Mouse (Mus musculus): ENCODE results near the gene 1700057G04Rik. TPM values are rescaled to one million over a fixed set of nuclear protein-coding genes. Genes with fewer than 3 reads are reported as not detected.

Gene 1700057G04Rik
- polyA plus RNA-seq (2021; fragmentation: Nextera tagmentation), result not detected in 2 replicates
- long read RNA-seq, experiment 1, result 0 reads
- long read RNA-seq, experiment 2, result 0 reads

GRCm38 (mm10) chr9:92309077-92309476, at the start of gene 1700057G04Rik:
Gene 1700057G04Rik (plus strand): TSS chr9:92309377.

DNA sequence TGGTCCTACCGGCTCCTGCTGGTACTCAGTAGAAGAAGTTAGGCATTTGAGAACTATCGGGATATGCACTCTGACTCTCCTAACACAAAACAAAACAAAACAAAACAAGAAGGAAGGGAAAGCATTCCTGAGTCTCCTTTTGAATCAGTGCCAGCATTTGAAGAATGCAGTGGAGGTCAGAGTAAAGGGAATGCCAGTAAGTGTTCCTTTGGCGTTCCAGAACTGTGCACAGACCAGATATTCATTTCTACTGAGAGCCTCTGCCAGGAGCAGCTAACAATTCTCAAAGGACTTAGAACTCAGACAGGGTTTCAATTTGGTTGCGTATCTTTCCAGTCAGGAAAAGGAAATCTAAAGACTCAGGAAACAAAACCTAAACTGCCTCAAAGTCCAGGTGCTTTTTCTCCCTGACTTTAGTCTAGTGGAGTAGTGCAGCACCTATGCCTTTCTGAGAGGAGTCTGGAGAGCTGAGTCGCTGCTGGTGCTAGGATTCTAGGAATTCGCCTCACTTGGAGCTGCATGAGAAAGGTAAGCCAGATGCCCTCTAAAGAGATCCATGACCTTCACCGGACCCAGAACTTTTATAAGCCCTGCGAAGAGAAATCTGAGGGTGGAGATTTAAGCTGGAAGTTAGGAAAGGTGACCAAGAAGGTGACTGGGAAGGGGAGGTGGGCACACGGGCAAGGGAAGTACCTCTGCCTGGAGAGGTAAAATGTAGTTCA, 33.5 kb upstream of the 1700057G04Rik start, which contains the start of gene Plscr2:
Gene Plscr2, plus strand, starts transcription at position 117 of the 722 bp plus-strand sequence.

Small RNA genes within 50 kb of the gene (microRNA-seq; reads per million reads assigned to microRNA genes)
- gene Mir6386, result not detected

Other genes starting within 250 kb of the 1700057G04Rik start
- not detected in 2 replicates for gene Plscr5, start 116.4 kb upstream of the 1700057G04Rik start, polyA plus RNA-seq (2021; fragmentation: Nextera tagmentation)
- 2.8 and 2.9 TPM in 2 replicates for gene Plscr1, start 59.6 kb upstream of the 1700057G04Rik start, polyA plus RNA-seq (2021; fragmentation: Nextera tagmentation)
- 2.1 and 4.2 TPM in 2 replicates for gene Plscr2, start 33.8 kb upstream of the 1700057G04Rik start, polyA plus RNA-seq (2021; fragmentation: Nextera tagmentation)
- 3.3 and 3.4 TPM in 2 replicates for gene Plscr4, start 148.0 kb downstream of the 1700057G04Rik start, polyA plus RNA-seq (2021; fragmentation: Nextera tagmentation)
- 1.6 TPM in 2 replicates for gene Plod2, start 232.8 kb downstream of the 1700057G04Rik start, polyA plus RNA-seq (2021; fragmentation: Nextera tagmentation)

Data from layer of hippocampus, adult 6 months (tissue).